Mouse (Mus musculus) embryo, embryonic 9.5 days (tissue): Measurements from ENCODE around the gene Tep1.
"Not testable (repeated sequence)": the region's sequence is repeated elsewhere in the genome, so short reads cannot be mapped to it uniquely, and the experiment has no call there.

Source experiments
- DNase-seq: peaks from one replicate; pipeline ENCODE4 v3.0.0-alpha.2; 2017; ENCODE audit errors: extremely low spot score

The Tep1 gene

DNA sequence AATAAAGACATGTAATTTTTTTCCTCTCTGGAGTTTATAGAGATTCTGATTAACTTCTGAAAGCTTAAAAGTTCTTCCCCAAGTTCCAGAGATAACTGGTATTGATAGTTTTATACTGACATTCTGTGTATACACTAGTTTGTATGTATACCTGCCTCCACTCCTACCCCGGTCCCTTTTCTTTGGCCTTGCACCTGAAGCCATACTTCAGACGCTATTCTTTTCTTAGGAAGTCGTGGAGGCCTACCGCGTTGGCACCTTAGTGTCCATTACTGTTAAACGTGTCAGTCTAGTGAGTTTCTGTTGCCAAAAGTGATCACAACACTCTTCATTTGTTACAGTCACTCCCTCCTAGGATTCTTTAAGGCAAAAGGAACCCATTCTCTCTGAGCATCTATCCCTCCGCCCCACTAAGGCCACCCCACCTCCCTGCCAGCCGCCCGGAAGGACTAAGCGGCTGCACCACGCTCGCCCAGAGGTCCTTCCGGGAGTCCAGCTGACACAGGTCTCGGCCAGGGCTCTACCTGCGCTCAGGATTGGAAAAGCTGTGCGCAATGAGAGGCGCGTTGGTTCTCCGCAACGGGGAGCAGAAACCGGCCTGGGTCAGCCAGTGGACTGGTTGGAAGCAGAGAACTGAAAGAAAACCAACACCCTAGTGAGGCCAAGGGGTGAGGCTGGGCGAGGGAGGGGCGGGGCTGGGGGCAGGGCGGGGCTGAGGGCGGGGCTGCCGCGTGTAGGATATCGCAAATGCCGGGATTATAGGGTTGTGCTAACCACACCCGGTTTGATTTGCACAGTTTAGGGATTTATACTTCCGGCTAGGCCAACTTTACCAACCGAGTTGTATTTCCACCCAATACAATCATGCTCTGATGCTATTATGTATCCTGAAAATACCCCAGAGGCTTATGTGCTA, at the start of gene Tep1:
Tep1 (minus strand) TSS at position 672 of the 916 bp plus-strand sequence.
- DNase-seq: peak; percentile 80

DNA sequence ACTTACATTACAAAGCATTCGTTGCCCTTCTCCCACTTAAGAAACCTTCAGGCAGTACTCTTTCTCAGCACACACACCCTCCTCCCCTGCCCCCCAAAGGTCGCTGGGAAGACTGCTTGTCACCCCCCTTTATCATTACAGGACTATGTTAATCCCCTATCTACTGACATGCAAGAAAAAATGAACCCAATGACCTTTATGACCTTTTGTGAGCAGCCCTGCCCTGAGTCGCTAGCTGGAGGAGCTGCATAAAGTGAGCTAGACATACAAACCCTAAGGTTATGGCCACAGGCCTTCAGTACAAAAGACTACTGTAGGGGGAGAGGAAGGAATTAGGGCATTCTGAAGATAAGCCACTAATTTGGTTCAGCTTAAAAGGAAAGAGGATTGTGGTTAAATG, 41.0 kb upstream of the Tep1 start:
- DNase-seq: no peak

DNA sequence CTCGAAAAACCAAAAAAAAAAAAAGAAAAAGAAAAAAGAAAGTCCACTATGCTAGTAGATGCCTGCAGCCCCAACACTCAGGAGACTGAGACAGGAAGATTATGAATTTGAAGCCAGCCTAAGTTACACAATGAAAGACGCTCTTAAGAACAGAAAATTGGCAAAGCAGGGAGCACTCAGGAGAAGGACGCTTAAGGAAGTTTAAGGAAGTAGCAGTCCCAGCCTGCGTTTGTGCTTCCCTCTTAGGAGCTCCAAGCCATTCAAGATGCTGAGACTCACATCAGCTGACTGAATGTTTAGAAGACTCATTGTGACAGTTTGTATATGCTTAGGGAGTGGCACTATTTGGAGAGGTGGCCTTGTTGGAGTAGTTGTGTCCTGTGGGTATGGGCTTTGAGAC, 37.8 kb upstream of the Tep1 start:
- no peak for DNase-seq

DNA sequence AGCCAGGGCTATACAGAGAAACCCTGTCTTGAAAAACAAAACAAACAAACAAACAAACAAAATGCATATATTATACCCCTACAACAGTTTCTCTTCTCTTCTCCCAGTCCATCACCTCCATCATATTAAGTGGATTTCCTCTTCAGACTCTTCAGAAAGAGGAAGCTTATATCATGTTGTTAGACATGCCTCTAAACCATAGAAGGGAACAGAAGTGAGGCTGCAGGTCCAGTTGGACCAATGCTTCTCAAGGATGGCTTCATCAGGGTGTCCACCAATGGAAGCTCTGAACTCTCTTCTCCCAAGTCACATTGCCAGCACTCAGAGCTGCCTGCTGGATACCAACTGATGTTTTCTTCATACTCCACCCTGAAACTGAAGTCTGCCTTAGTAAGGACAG, 35.0 kb upstream of the Tep1 start:
- DNase-seq: not testable (repeated sequence)

GRCm38 (mm10) chr14:50904828-50905129, 34.4 kb upstream of the Tep1 start:
- DNase-seq: no peak

DNA sequence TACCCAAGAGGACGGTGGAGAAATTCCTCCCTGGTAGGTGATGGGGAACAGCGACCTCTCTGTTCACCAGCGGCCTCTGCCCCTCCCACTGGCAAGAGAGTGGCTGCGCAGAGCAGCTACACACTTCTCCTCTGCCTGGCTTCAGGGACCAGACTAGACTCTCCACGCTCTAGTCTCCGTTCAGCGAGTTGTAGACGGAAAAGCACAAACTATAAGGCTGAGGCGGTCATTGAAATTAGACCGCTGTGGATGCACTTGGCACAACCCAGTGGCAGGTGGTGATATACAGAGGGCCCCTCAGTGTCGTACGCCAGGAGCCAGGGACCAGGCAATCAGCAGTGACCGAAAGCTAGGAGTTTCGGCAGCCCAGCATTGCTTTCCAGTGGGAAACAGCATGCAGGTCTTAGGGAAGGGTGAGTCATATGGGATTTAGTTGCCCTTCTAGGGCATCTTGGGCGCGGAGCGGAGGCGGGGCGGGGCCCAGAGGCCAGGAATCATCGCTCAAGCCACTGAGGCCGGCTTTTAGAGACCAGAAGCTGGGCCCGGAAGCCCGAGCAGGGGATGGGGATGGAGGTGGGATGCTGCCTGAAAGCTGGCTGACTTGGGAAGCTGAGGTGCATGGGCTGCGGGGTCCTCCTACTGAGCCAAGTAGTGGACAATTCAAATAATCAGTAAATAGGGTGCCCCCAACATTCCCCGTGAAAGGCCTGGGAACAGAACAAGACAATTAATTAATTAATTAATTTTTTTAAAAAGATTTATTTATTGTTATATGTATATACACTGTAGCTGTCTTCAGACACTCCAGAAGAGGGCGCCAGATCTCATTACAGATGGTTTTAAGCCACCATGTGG, 33.8 kb upstream of the Tep1 start:
- peak; percentile 74 for DNase-seq

GRCm38 (mm10) chr14:50897992-50898391, 27.6 kb upstream of the Tep1 start:
- DNase-seq: not testable (repeated sequence)

- DNase-seq: peak; percentile 4
Measured at GRCm38 (mm10) chr14:50897374-50897765, 27.0 kb upstream of the Tep1 start, which contains the start of gene Klhl33. Gene Klhl33, minus strand, starts transcription at chr14:50897507.

- DNase-seq: no peak
Measured at GRCm38 (mm10) chr14:50896747-50897373, 26.5 kb upstream of the Tep1 start.

DNA sequence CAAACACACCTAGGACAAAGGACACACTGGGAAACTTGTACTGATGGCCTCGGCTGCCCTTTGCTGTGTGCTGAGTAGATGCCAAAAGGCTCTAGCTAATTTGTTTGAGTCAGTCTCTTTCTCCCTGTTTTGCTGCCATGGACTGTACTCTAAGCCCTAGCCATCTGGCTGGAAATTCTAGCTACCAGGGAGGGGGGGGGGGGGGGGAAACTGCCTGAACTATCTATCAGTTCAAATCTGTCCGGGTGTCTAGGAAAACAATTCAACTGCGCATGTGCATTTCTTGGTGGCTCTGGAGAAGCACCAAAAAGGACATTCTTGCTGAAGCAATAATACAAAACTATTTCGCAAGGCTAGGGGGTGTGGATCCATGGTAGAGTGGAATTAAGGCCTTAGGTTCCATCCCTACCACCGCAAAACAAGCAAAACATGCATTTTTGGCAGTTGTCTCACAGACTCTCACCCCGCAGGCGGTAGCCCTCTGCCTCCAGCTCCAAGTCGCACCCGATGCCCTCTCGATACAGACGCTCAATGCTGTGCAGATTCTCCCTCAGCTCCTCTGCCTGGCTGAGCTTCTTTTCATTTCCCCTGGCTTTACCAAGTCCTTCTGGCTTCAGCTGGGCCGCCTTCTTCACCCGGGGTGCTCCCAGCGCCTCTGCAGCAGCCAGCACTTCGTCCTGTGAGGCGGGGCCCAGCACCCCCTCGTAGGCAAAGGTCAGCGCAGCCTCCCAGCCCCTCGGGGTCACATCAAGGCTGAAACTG, 25.8 kb upstream of the Tep1 start:
- peak; percentile 38 for DNase-seq

DNA sequence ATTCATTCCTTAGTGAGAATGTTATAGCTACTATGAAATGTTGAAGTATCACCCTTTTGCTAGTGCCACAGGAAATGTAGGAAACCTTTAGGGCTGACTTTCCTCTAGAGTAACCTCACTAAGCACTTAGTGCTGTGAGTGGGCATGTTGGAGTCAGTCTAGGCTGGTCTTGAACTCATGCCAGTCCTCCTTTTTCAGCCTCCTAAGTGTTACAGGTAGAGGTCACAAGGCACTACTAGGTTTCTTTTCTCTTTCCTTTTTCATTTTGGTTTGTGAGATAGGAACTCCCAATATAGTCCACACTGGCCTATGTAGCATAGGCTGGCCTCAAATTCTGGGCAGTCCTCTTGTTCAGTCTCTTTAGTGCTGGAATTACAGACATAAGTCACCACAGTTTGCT, 25.0 kb upstream of the Tep1 start:
- DNase-seq: no peak

GRCm38 (mm10) chr14:50892541-50893459, 22.4 kb upstream of the Tep1 start:
- no peak for DNase-seq

DNA sequence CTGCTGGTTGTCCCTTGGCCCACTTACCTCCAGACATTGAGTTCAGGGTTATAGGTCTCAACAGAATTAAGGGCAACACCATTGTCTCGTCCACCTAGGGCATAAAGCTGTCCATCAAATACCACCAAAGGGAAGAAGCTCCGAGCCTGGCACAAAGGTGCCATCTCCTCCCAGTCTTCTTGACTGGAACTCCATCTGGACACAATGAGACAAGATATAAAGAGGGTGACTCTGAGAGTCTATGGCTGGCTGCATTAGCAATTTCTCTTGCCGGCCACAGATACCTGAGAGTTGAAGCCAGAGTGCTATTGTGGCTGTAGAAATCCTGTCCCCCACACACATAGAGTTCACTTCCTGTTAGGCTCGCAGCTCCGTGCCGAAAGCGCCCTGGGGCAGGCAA, 21.7 kb upstream of the Tep1 start:
- no peak for DNase-seq

GRCm38 (mm10) chr14:50891621-50892020, 21.3 kb upstream of the Tep1 start:
- no peak for DNase-seq

DNA sequence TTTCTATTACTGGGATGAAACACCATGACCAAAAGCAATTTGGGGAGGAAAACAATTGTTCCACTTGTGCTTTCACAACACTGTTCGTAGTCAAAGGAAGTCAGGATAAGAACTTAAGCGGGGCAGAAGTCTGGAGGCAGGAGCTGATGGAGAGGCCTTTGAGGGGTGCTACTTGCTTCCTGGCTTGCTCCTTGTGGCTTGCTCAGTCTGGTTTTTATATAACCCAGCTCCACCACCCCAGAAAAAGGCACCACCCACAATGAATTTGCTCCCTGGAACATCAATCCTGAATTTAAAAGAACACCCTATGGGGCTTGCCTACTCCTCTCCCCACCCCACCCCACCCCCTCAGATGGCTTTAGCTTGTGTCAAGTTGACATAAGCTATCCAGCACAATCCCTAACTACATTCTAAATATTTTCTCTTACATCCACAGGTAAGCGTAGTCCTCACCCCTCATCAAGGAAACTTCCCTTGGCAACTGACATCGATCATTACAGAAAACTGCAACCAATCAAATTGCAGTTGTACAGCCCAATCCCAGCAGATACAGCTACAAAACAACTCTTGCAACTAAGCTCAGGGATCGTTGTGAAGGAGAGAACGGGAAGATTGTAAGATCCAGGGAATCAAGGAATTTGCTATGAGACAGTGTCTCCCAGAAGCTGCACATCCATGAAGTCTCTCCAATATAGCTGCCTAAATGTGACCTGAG, 6.0 kb upstream of the Tep1 start:
- no peak for DNase-seq

GRCm38 (mm10) chr14:50875591-50876230, 5.4 kb upstream of the Tep1 start:
- DNase-seq: no peak

GRCm38 (mm10) chr14:50875175-50875574, 4.8 kb upstream of the Tep1 start:
- DNase-seq: no peak

GRCm38 (mm10) chr14:50871284-50871683, 924 bp upstream of the Tep1 start:
- DNase-seq: no peak

DNA sequence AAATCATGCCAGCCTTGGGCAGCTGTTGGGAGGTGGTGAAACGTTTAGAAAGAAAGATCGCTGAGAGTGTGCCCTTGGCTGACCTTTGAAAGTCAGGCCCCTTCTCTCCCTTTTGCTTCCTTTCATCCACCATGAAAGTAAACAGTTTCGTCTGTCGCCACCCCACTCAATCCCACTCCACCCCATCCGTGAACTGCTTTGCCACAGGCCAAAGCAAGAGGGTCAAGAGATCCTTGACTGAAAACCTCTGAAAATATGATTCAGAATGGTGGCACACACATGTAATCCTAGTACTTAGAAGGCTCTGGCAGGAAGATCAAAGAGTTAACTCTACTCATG, 414 bp upstream of the Tep1 start:
- DNase-seq: no peak
